In the genomic region with DNA sequence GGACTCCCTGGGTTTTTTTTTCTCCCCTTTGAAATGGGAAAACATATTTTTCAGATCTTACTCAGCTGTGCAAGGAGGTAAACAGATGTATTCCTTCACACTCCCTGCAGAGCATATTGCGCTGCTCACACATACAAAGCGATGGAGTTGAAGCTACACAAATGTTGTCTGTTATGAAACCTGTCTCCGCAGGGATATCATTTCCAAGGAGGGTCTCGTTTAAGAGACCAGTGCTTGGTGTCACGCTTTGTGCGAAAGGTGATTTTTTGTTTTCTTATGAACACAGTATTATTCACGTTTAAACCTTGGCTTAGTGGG, we compare ENCODE assay signal across 15 mouse cellular contexts. TPM values are rescaled to one million over a fixed set of nuclear protein-coding genes. Genes with fewer than 3 reads are reported as not detected.
A peak's percentile ranks its signal among the peaks of the same experiment; 100 is the strongest.
DNase-seq lines count a peak whose midpoint lies in the region; ATAC-seq lines count a peak whose summit lies in the region.
"Had no signal": no experiment of that assay in that cellular context is flagged by ENCODE, and none has a peak within 500 bp of the region (broad histone marks: within the 10 kb centered on the region; RNA-seq: fewer than 3 reads in every experiment).

No protein-coding gene starts in this region.

- H3K27me3 ChIP-seq in midbrain, embryonic 11.5 days (ENCODE audit: control insufficient read depth, insufficient read depth, low read length) = no peaks in the 10 kb centered on the region
- H3K27me3 ChIP-seq in midbrain, embryonic 13.5 days = no peaks in the 10 kb centered on the region
- no peaks in the 10 kb centered on the region for H3K27me3 ChIP-seq in stomach, embryonic 15.5 days (replicated peaks)
- H3K27me3 ChIP-seq: embryonic facial prominence, embryonic 12.5 days; hindbrain, embryonic 12.5 days had no signal

- no peak overlapping the region for H3K27ac ChIP-seq in midbrain, embryonic 11.5 days (ENCODE audit: low read depth, low read length)
- no peak overlapping the region for H3K27ac ChIP-seq in midbrain, embryonic 13.5 days
- no peak overlapping the region for H3K27ac ChIP-seq in stomach, embryonic 15.5 days
- H3K27ac ChIP-seq: embryonic facial prominence, embryonic 12.5 days; gastrocnemius, adult 2 months; hindbrain, embryonic 12.5 days had no signal

- H3K4me2 ChIP-seq in midbrain, embryonic 11.5 days = no peak overlapping the region
- no peak overlapping the region for H3K4me2 ChIP-seq in midbrain, embryonic 13.5 days (replicated peaks)
- H3K4me2 ChIP-seq in stomach, embryonic 15.5 days = peak overlapping the region; percentile 45
- H3K4me2 ChIP-seq: embryonic facial prominence, embryonic 12.5 days; heart, embryonic 11.5 days; hindbrain, embryonic 12.5 days had no signal

- H3K4me1 ChIP-seq in midbrain, embryonic 11.5 days (ENCODE audit: control insufficient read depth, insufficient read depth, low read length) = no peaks in the 10 kb centered on the region
- H3K4me1 ChIP-seq in midbrain, embryonic 13.5 days (replicated peaks) = peaks cover 8% of the 10 kb centered on the region
- peaks cover 4% of the 10 kb centered on the region; the same call in 1 of the 2 replicates for H3K4me1 ChIP-seq in stomach, embryonic 15.5 days
- H3K4me1 ChIP-seq: embryonic facial prominence, embryonic 12.5 days had no signal

- no peaks in the 10 kb centered on the region for H3K36me3 ChIP-seq in midbrain, embryonic 11.5 days (ENCODE audit: control insufficient read depth, insufficient read depth, low read length)
- no peaks in the 10 kb centered on the region for H3K36me3 ChIP-seq in midbrain, embryonic 13.5 days
- H3K36me3 ChIP-seq in stomach, embryonic 15.5 days = no peaks in the 10 kb centered on the region
- H3K36me3 ChIP-seq: embryonic facial prominence, embryonic 12.5 days; hindbrain, embryonic 12.5 days had no signal

- peak; percentile 27 to 59 for DNase-seq in frontal cortex, adult 2 months (ENCODE audit: extremely low spot score in 1 of 2, low spot score in 1 of 2)
- no peak for DNase-seq in frontal cortex, postnatal 14 days (ENCODE audit: low spot score in 2 of 2)
- peak; percentile 64 for DNase-seq in midbrain, embryonic 11.5 days (ENCODE audit: low spot score, missing footprints)
- DNase-seq in layer of hippocampus, adult 9-10 months (ENCODE audit: low spot score) = peak; percentile 9
- DNase-seq in gastrocnemius, postnatal 36 days = no peak
- DNase-seq in adrenal gland, adult 8-10 months = no peak
- DNase-seq: B cell, adult 2 months; gastrocnemius, adult 2 months; liver; thymus, postnatal 36 days had no signal

- H3K9me3 ChIP-seq in midbrain, embryonic 11.5 days (ENCODE audit: control insufficient read depth, low read length) = no peaks in the 10 kb centered on the region
- no peaks in the 10 kb centered on the region for H3K9me3 ChIP-seq in midbrain, embryonic 13.5 days
- H3K9me3 ChIP-seq in stomach, embryonic 15.5 days = no peaks in the 10 kb centered on the region
- H3K9me3 ChIP-seq: embryonic facial prominence, embryonic 12.5 days; hindbrain, embryonic 12.5 days had no signal

- WGBS in midbrain, embryonic 11.5 days = 88% methylated on average over 7 of the region's 7 CpGs
- 83% methylated on average over 7 of the region's 7 CpGs for WGBS in midbrain, embryonic 13.5 days
- 46% methylated on average over 7 of the region's 7 CpGs for WGBS in stomach, embryonic 15.5 days

- H3K4me3 ChIP-seq in midbrain, embryonic 11.5 days (ENCODE audit: low read depth, low read length) = no peak overlapping the region
- no peak overlapping the region for H3K4me3 ChIP-seq in midbrain, embryonic 13.5 days (replicated peaks)
- no peak overlapping the region for H3K4me3 ChIP-seq in stomach, embryonic 15.5 days (replicated peaks)
- H3K4me3 ChIP-seq: embryonic facial prominence, embryonic 12.5 days; hindbrain, embryonic 12.5 days had no signal

- no peak overlapping the region for H3K9ac ChIP-seq in midbrain, embryonic 11.5 days (ENCODE audit: low read length)
- H3K9ac ChIP-seq in midbrain, embryonic 13.5 days (replicated peaks) = no peak overlapping the region
- H3K9ac ChIP-seq in stomach, embryonic 15.5 days = no peak overlapping the region
- H3K9ac ChIP-seq: embryonic facial prominence, embryonic 12.5 days; hindbrain, embryonic 12.5 days had no signal

- intact Hi-C loops in gastrocnemius, postnatal 36 days (cut with DNase I) = no loop called here

- no peak for ATAC-seq in midbrain, embryonic 11.5 days (ENCODE audit: low FRiP score)
- ATAC-seq in midbrain, embryonic 13.5 days = no peak
- ATAC-seq in stomach, embryonic 15.5 days (ENCODE audit: insufficient read depth, low FRiP score, low read depth) = no peak; the same call in 1 of the 2 replicates

RNA-seq across cellular contexts. Expression of gene Atp5j, which starts 40.3 kb away (rescaled TPM):
- polyA plus RNA-seq in frontal cortex, adult 2 months (2012; rRNA removed) = 396 and 409 TPM in 2 replicates
- 778 and 822 TPM in 2 replicates for polyA plus RNA-seq in midbrain, embryonic 11.5 days (2014; fragmentation: Nextera tagmentation; extraction: Ambion mirVana)
- 827 and 861 TPM in 2 replicates for polyA plus RNA-seq in midbrain, embryonic 13.5 days (2015; fragmentation: Nextera tagmentation; extraction: Ambion mirVana)
- polyA plus RNA-seq in stomach, embryonic 15.5 days (2015; fragmentation: Nextera tagmentation; extraction: Ambion mirVana) = 899 and 940 TPM in 2 replicates
- 1,000 to 10,000 TPM; 1,016 to 1,122 TPM for total RNA-seq in gastrocnemius, postnatal 36 days (2021)
- 100 to 1,000 TPM; 360 to 502 (median 410) TPM for total RNA-seq in adrenal gland, adult 8-10 months (2022)

RNA-seq across cellular contexts. Expression of gene Gabpa, which starts 41.0 kb away (rescaled TPM):
- 20.1 and 20.2 TPM in 2 replicates for polyA plus RNA-seq in frontal cortex, adult 2 months (2012; rRNA removed)
- 41.2 and 45.1 TPM in 2 replicates for polyA plus RNA-seq in midbrain, embryonic 11.5 days (2014; fragmentation: Nextera tagmentation; extraction: Ambion mirVana)
- polyA plus RNA-seq in midbrain, embryonic 13.5 days (2015; fragmentation: Nextera tagmentation; extraction: Ambion mirVana) = 22.8 and 23.4 TPM in 2 replicates
- polyA plus RNA-seq in stomach, embryonic 15.5 days (2015; fragmentation: Nextera tagmentation; extraction: Ambion mirVana) = 28.6 and 31.6 TPM in 2 replicates
- total RNA-seq in gastrocnemius, postnatal 36 days (2021) = 10 to 100 TPM; 17.9 to 24.4 TPM
- 10 to 100 TPM; 36.5 to 38.9 (median 37.6) TPM for total RNA-seq in adrenal gland, adult 8-10 months (2022)

Comparison
In these comparisons a context has a peak if more than half of its experiments do, and no peak if none do; other contexts are left out.
1. DNase-seq: peak in frontal cortex, adult 2 months (2 of 2), midbrain, embryonic 11.5 days (single experiment) and layer of hippocampus, adult 9-10 months (single experiment); none in frontal cortex, postnatal 14 days (0 of 2), gastrocnemius, postnatal 36 days (0 of 2) and adrenal gland, adult 8-10 months (single experiment).